Mouse (Mus musculus) myocyte (in vitro differentiated cells): ENCODE data around the gene Bnip3.

ENCODE experiments used
- E2F4 ChIP-seq: IDR thresholded peaks from one replicate; pipeline ENCODE4 v1.6.1; 2011; ENCODE audit warnings: mild to moderate bottlenecking, control low read depth, moderate library complexity; ENCODE audit not compliant: insufficient read depth
- MAX ChIP-seq: IDR thresholded peaks from one replicate; pipeline ENCODE4 v1.6.1; 2011; ENCODE audit warnings: low read depth, mild to moderate bottlenecking, control low read depth
- MYOD1 ChIP-seq, 3 experiments: IDR thresholded peaks; one replicate each; pipeline ENCODE4 v1.6.1; 2011; ENCODE audit warnings: control low read depth in 2 of 3, low read depth in 2 of 3, mild to moderate bottlenecking in 2 of 3, moderate library complexity in 1 of 3; ENCODE audit not compliant: insufficient read length in 2 of 3, control insufficient read depth in 1 of 3
- POLR2A ChIP-seq: IDR thresholded peaks from one replicate; pipeline ENCODE4 v1.6.1; 2011; ENCODE audit warnings: low read depth, mild to moderate bottlenecking, control low read depth, moderate library complexity; ENCODE audit not compliant: insufficient read length
- POLR2AphosphoS2 ChIP-seq: IDR thresholded peaks from one replicate; pipeline ENCODE4 v1.6.1; 2011; ENCODE audit warnings: low read depth, control low read depth; ENCODE audit not compliant: insufficient read length
- REST ChIP-seq: IDR thresholded peaks from one replicate; pipeline ENCODE4 v1.6.1; 2011; ENCODE audit warnings: mild to moderate bottlenecking, control low read depth, moderate library complexity; ENCODE audit not compliant: insufficient read depth, insufficient read length
- TCF12 ChIP-seq: IDR thresholded peaks from one replicate; pipeline ENCODE4 v1.6.1; 2011; ENCODE audit warnings: mild to moderate bottlenecking, control low read depth; ENCODE audit not compliant: poor library complexity, insufficient read depth, severe bottlenecking
- USF1 ChIP-seq: IDR thresholded peaks from one replicate; pipeline ENCODE4 v1.6.1; 2011; ENCODE audit warnings: low read depth, mild to moderate bottlenecking, control low read depth, moderate library complexity

GRCm38 (mm10) chr7:138883724-138884123, 25.6 kb downstream of the Bnip3 start:
- TF ChIP-seq POLR2A (no peak), TCF12 (no peak), MAX (no peak), REST (no peak), USF1 (no peak), E2F4 (no peak), POLR2AphosphoS2 (peak; percentile 67), MYOD1 (IDR thresholded peaks at IDR 0.05; ENCODE audit: control insufficient read depth in 1 of 3, insufficient read length in 2 of 3, low read depth in 2 of 3) (no peak)
